Mouse (Mus musculus): ENCODE data around the gene Tnni3k.
"Not testable (repeated sequence)": the region's sequence is repeated elsewhere in the genome, so short reads cannot be mapped to it uniquely, and the experiment has no call there.

Tnni3k gene

DNA sequence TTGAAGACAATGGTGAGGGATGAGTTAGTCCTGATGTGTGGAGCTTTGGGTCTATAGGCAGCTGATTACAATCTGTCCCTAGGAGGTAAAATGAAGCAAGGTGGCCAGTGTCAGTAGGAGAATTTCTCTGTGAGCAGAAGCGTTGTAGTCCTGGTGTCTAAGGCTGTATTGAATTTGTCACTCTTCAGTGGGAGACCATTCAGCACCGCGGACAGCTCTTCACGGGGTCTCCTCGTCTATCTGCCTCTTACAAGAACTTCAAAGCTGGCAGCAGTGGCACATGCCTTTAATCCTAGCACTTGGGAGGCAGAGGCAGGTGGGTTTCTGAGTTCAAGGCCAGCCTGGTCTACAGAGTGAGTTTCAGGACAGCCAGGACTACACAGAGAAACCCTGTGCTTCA, 235.5 kb downstream of the Tnni3k start:
- not testable (repeated sequence) for DNase-seq

- no peak for DNase-seq
Observed at GRCm38 (mm10) chr3:154817732-154818131, 237.5 kb downstream of the Tnni3k start.

DNA sequence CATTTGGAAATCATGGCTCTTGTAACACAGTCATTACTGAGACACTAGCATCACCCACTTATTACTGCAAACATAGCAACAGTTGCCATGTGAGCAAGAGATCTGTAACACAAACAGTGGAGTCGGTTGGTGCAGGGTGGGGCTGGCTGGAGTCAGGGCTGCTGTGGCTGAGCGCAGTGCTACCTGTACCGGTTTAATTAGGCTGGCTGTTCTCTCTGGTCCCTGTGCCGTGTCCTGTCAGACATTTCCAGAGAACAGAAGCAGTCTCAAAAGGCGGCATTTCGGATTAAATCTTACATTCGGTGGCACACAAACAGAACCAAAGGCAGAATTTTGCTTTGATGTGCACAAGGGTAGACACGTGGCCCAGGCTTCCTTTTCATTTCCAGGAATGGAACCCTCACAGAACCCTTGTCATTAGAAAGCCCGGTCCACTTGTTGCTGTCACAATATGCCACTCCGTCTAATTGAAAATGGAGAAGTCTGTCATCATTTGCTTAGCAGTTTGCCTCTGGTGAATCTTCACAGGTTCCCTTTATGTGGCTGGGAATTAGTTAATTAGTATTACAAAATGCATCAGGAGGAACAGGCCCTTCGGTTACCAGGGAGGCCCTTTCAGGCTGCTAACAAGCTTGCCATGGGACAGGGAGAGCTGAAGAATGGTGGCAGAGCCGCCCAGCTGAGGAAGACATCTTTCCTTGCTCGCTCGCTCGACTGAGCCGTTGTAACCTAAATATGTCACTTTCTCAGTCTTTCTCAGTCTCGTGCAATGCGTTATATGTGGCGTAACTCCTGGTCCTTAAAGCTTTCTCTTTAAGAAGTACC, 238.2 kb downstream of the Tnni3k start:
- no peak for DNase-seq

- DNase-seq: no peak
Observed at GRCm38 (mm10) chr3:154816231-154816630, 239.0 kb downstream of the Tnni3k start.

DNA sequence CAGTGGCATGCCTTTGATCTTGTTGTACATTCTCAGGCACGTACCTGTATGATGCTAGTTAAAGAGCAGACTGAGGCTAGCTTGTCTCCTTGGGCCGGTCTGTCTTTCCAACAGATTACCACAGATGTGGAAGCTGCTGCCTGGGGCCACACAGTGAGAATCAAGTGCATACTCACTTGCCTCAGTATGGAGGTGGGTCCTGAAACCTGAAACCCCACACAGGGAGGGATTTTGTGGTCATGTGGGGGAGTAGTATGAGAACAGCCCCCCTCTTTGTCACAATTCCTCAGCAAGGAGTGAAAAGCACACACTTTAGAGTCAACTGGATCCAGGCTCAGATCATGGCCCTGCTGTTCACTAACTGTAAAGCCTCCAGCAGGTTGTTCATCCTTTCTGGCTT, 239.6 kb downstream of the Tnni3k start:
- DNase-seq: no peak

DNA sequence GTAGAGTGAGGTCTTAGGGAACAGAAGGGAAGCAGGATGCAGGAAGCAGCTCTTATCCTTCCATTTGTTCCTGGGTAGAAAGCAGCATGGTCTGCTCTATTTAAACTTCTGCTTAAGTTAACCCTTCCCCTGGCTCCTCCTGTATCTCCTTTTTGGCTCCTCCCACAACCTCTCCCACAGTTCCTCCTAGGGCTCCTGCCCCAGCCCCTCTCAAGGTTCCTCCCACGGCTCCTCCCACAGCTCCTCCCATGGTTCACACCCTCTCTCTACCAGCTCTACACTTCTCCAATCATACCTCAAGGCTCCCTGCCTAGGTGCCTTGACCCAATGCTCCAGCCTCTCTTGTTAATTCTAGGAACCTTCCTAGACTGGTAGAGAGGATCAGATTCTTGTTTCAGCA, 242.3 kb downstream of the Tnni3k start:
- no peak for DNase-seq

GRCm38 (mm10) chr3:154811833-154812232, 243.4 kb downstream of the Tnni3k start:
- DNase-seq: no peak

- no peak for DNase-seq
Observed at GRCm38 (mm10) chr3:154811281-154811680, 243.9 kb downstream of the Tnni3k start.

DNA sequence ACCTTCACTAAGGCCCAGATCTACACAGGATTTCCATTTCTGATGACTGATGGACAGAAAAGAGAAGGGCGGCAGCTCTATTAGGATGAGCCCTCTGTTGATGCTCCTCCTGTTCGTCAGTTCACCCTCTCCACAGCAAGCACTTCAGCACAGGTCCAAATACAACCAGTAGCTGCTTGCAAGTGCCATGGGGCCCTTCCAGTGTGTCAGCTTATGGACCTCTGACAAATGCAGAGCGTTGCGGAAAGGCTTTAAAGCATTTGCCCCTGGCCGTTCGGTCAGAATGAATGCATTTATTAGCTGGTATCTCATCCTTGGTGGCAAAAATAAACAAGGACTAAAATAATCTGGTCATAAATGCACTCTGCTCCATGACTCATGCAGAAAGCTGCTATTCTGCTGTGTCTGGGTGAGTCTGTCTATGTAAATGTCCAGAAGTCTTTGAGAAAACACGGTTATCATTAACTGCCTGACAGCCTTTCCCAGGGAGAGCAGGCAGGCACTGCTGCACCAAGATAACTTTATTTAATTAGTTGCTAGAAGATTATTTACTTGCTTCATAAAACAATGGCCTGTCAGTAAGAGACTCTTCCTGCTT, 244.8 kb downstream of the Tnni3k start:
- no peak for DNase-seq

DNA sequence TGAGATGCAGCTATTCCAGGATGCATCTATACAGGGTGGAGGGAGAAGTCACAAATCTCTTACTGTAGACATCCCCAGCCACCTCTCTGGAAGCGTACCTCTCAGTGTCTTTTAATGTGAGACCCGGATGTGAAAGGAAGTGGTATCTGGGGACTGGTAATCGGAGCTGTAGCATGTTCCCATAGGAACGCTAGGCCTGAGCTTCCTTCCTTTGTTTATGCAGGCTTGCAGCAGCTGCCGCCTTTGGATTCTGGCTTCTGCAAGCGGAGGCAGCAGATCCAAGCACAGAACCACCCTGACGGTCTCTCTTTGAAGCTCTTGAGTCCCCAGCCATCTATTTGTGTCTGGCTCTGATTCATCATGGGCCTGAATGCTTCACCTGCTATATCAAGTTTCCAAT, 248.6 kb downstream of the Tnni3k start:
- no peak for DNase-seq

DNA sequence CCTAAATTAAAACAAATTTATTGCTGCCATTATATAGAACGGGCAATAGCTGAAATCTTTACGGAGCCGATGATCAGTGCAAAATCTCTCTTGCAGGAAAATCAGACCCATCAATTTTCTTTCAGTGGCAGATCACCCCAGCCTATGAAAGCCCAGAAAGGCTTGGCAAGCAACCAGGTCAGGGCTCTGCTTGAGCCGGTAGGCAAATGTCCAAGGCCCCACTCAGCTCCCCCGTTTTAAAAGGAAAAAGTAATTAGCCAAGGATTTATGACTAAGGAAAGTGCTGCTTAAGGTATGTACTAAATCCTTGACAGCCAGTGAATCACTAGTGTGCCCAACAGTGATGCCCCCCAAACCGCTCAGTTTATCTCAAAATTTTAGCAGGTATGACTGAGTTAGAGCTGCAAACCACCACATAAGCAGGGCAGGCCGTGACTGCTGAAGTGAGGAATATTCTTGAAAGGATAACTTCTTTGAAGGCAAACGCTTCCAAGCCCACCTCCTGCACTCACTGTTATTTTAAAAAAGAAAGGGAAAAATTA, 254.2 kb downstream of the Tnni3k start:
- no peak for DNase-seq

- DNase-seq: no peak
Observed at GRCm38 (mm10) chr3:154800454-154800853, 254.8 kb downstream of the Tnni3k start.

DNA sequence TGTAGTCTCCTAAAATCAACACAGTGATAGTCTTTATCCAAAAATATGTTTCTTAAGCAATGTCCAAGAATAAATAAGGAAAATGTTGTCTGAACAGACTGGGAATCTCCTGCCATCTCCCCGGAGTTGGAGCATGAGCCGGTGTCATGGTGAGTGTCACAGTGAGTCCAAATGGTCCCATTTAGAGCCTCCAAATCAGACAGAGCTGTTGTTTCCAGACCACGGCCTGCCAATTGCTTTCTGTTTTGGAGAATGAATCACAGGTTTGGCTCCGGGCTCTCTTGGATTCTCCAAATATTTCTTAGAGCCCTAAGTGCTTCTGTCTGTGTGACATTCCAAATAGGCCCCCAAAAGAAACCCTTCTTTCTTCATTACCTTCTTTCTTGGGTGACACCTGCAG, 256.4 kb downstream of the Tnni3k start:
- no peak for DNase-seq

DNA sequence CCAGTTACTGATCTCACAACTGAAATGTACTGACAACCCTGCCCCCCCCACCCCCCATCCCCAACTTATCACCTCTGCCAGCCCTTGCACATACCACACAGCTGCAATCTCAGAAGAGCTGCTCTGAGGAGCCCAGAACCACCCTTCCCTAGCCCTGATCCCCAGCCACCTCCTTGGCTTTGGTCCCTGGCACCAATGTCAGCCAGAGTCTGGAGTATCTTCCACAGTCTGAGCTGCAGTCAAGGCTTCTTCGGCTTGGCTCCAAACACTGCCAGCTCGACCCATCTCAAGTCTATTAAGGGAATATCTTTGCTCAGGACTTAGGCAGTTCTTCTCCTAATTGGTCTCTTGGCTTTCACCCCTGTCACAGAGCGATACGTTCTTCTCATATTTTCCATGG, 261.6 kb downstream of the Tnni3k start:
- DNase-seq: no peak

DNA sequence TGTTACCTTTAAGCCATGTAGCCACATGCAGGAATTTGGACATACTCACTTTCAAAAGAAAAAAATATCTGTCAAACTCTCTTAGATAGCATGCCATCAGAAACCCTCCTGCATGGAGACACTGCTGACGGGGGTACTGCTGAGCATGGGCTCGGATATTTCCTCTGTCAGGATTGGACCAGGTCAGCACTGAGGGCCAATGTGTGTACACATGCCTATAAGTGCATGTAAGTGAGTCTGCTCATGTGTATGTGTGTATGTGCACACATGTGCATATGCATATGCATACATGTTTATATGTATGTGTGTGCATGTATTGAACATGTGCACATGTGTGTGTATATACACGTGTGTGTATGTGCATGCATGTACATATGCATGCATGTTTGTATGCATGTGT, 267.6 kb downstream of the Tnni3k start:
- DNase-seq: no peak

GRCm38 (mm10) chr3:154786354-154786753, 268.9 kb downstream of the Tnni3k start:
- DNase-seq: no peak

DNA sequence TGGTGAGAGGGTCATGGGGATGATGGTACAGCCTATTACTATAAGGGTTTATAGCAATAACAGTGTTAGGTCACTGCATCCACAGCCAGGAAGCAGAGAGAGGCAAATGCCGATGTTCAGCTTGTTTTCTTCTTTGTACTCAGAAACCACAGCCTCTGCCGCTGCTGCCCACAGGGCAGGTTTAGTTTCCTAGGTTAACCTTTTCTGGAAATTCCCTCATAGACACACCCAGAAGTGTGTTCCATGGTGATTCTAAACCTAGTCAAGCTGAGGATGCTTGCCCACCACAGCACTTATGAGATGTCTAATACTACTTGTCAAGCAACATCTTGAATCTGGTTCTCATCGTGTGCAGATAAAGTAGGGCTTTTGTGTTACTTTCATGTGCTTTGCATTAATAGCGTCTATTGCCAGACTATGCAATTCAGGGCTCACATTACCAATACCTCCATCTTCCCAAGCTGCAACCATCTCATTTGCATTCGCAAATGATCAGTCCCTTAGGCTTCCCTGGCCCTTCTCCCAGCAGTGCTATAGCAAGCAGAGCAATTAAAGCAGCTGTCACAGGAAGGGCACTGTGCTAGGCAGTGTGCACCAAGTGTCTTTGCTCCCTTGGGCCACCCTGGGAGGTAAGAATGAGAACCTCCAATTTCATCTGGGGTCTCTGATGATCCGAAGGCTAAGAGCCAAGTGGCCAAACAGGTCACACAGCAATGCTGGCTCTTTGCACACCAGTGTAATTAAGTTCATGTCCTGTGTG, 276.2 kb downstream of the Tnni3k start:
- DNase-seq: no peak

GRCm38 (mm10) chr3:154771651-154772050, 283.6 kb downstream of the Tnni3k start:
- no peak for DNase-seq

DNA sequence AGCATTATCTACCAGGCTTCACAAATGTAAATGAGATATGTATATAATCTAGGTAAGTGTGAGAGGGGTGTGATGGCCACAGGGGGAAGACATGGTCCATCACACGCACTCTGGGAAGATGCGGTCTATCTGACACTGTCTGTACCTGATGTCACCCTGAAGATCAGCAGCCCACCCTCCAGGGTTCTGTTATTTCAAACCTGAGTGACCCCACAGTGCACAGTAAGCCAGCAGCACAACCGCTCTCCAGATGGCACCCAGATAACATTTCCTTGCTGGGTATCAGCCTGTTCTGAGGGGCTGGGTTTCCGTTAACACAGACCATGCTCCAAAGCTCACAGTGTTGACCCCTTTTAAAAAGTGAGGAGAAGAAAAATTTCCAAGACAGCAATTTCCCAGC, 288.9 kb downstream of the Tnni3k start:
- DNase-seq: no peak

DNA sequence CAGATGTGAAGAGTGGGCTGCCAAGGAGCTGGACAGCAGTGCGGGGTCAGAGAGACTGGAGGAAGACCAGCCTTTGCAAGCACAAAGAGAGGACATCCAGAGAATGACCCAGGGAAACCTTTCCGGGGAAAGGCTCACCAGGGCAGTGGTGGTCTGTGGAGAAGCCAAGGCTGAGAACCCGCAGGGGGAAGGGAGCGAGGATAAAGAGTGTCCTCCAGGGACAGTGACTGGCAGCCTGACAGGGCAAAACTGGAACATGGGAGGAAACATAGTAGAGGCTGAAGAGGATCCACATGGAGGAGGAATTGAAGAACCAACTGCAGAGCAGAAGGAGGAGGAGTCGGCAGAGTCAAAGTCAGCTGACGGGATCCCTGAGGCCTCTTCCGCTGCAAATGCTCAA, 291.1 kb downstream of the Tnni3k start:
- DNase-seq: no peak

GRCm38 (mm10) chr3:154763374-154763773, 291.8 kb downstream of the Tnni3k start:
- DNase-seq: no peak

- no peak for DNase-seq
Observed at GRCm38 (mm10) chr3:154761108-154761507, 294.1 kb downstream of the Tnni3k start.

GRCm38 (mm10) chr3:154758089-154758488, 297.1 kb downstream of the Tnni3k start:
- no peak for DNase-seq

DNA sequence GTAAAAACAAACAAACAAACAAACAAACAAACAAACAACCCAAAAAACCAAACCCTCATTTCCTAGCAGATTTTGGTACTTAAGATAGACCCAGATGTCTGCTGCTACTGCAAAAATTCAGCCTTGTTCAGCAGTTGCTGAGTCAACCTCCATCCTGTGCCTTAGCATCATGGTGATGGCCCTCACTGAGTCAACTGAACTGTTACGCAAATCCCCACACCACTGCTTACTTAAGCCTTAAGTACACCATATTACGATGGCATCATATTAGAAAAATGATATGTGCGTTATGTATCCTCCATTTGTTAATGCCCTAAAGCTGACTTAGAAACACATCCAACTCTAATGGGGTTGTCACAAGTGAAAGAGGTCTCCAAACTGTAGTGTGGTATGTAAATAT, 300.0 kb downstream of the Tnni3k start:
- DNase-seq: no peak
